Mouse (Mus musculus) limb, embryonic 14.5 days (tissue): ENCODE measurements around the gene Nek7. TPM values are rescaled to one million over a fixed set of nuclear protein-coding genes. Genes with fewer than 3 reads are reported as not detected.

Experiments used
- ATAC-seq: fragments of 200-750 bp; cut with Nextera tagmentation; 2 replicates; pipeline ENCODE4 v1.8.0; 2017; ENCODE audit warnings: low read depth, moderate number of reproducible peaks, moderate TSS enrichment; ENCODE audit not compliant: low FRiP score
- DNase-seq: peaks from one replicate; pipeline ENCODE4 v3.0.0-alpha.2; 2015; ENCODE audit warnings: low spot score
- H3K27ac ChIP-seq: fragments of 300-500 bp; sonication (generic); replicated peaks from 2 replicates; pipeline ENCODE4 v1.5.1; 2014; ENCODE audit warnings: low read depth, mild to moderate bottlenecking, low read length, moderate library complexity, mixed read lengths
- H3K27me3 ChIP-seq: fragments of 300-500 bp; sonication (generic); 2 replicates; pipeline ENCODE4 v1.6.1; 2014; ENCODE audit warnings: low read length, mixed read lengths; ENCODE audit not compliant: control insufficient read depth, insufficient read depth
- H3K36me3 ChIP-seq: fragments of 300-500 bp; sonication (generic); 2 replicates; pipeline ENCODE4 v1.6.1; 2014; ENCODE audit warnings: mild to moderate bottlenecking, low read length, moderate library complexity, mixed read lengths; ENCODE audit not compliant: control insufficient read depth, insufficient read depth
- H3K4me1 ChIP-seq: fragments of 300-500 bp; sonication (generic); 2 replicates; pipeline ENCODE4 v1.6.1; 2014; ENCODE audit warnings: antibody characterized with exemption, low read length, mixed read lengths; ENCODE audit not compliant: control insufficient read depth, insufficient read depth
- H3K4me2 ChIP-seq: fragments of 300-500 bp; sonication (generic); replicated peaks from 2 replicates; pipeline ENCODE4 v1.6.1; 2014; ENCODE audit warnings: low read depth, mild to moderate bottlenecking, low read length, moderate library complexity; ENCODE audit not compliant: severe bottlenecking
- H3K4me3 ChIP-seq: fragments of 300-500 bp; sonication (generic); replicated peaks from 2 replicates; pipeline ENCODE4 v1.5.1; 2014; ENCODE audit warnings: low read length
- H3K9ac ChIP-seq: fragments of 300-500 bp; sonication (generic); 2 replicates; pipeline ENCODE4 v1.6.1; 2014; ENCODE audit warnings: mild to moderate bottlenecking, low read depth, low read length, moderate library complexity; ENCODE audit not compliant: severe bottlenecking
- H3K9me3 ChIP-seq: fragments of 300-500 bp; sonication (generic); 2 replicates; pipeline ENCODE4 v1.6.1; 2016; ENCODE audit warnings: low read length; ENCODE audit not compliant: control insufficient read depth
- POLR2A ChIP-seq: fragments of 200-500 bp; IDR thresholded peaks from 2 replicates; pipeline ENCODE4 v1.8.0; 2012; ENCODE audit warnings: inconsistent platforms, mild to moderate bottlenecking, moderate library complexity, borderline replicate concordance; ENCODE audit not compliant: insufficient read depth, insufficient read length; ENCODE audit errors: extremely low read depth
- WGBS: fragments of 180-500 bp; shearing (Covaris S2); extraction: QIAGEN DNeasy Blood & Tissue Kit; methylation state at CpG from one replicate; pipeline ENCODE4 v1.1.7; 2014; 5-methylcytosine and 5-hydroxymethylcytosine counted together
- polyA plus RNA-seq, 2 experiments: library from polyadenylated mRNA; depleted of rRNA in 1 of 2; stranded (reverse) in 1 of 2; unstranded in 1 of 2; fragments of >200 nt; fragmentation: Nextera tagmentation in 1 of 2; extraction: Ambion mirVana in 1 of 2; gene quantifications; 2 replicates each; pipeline versions ENCODE4 v1.2.1 to v1.2.3; 2012 to 2014

Gene Nek7
- polyA plus RNA-seq, 2 experiments: 14.2 to 32.4 TPM

- no peaks in the 10 kb centered on the region for H3K27me3 ChIP-seq
- DNase-seq: no peak
- no peak for TF ChIP-seq POLR2A
These were observed 59.2 kb downstream of the Nek7 start for GRCm38 (mm10) chr1:138560733-138561132.

DNA sequence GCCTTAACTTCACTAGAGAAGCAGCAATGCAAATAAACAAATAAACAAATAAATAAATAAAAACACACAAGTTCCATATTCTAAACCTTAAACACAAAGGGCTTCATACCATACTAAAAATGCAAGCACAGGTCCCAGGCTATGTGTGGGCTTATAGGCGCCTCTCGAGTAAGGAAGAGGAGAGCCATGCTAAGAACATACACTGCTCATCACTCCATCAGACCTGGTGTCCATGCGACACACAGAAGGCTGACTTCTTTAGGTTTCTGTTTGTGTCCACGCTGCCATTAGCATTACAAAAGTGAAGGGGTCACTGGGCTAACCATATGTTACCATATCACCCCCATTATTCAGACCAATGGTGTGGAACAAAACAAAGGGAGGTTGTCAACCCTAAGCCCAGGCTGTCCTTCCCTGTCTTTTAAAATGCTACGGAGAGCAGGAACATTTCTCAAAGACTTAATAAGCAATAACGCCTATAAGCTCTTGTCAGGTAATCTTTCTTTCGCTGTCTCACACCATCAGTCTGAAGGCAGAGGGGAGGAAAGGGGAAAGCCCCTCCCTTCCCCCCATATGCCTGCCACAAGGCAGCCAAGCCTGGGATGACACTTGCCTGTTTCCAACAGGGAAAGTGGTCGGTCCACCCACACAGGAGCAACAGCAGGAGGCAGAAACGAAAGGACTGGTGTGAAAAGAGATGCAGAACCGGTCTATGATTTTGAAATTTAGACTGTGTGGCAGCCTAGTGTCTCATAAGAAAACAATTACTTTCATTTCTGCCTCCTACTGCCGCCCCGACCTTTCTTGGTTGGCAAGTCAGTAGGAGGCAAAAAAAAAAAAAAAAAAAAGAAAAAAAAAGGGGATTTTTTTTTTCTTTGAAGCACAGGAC is 60.5 kb downstream of the Nek7 start:
- Histone ChIP-seq H3K9ac (no peak overlapping the region), H3K4me1 (no peaks in the 10 kb centered on the region)
- no peak for ATAC-seq

More at GRCm38 (mm10) chr1:138560733-138561132, 59.2 kb downstream of the Nek7 start:
- H3K9ac ChIP-seq: no peak overlapping the region
- no peak for ATAC-seq
- no peaks in the 10 kb centered on the region for H3K36me3 ChIP-seq
- H3K4me2 ChIP-seq: no peak overlapping the region
- H3K4me3 ChIP-seq: no peak overlapping the region
- no peak overlapping the region for H3K27ac ChIP-seq
- WGBS: 94% methylated on average over 12 of the region's 12 CpGs
- no peaks in the 10 kb centered on the region for H3K4me1 ChIP-seq
- H3K9me3 ChIP-seq: no peaks in the 10 kb centered on the region

DNA sequence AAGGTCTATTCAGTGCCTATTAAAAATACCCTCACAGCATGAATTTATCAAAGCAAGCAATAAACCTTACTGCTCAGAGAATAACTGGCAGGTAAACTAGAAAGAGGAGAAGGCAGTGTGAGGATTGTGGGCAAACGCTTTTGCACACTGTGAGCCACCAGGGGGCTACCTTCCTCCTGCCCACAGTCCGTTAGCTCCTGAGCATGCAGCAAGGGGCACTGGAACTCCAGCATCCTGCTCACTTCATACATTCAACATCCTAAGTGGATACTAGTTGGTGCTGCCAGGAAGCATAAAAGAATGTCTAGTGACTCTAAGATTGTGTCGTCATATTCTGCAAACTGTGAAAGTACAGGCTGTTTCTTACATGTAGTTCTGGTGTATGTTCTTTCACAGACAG is 61.6 kb downstream of the Nek7 start:
- WGBS: 72% methylated on average over 3 of the region's 3 CpGs

More for the DNA sequence above, 60.5 kb downstream of the Nek7 start:
- no peak overlapping the region for H3K4me3 ChIP-seq
- no peaks in the 10 kb centered on the region for H3K27me3 ChIP-seq
- no peak for DNase-seq
- no peak for TF ChIP-seq POLR2A
- H3K36me3 ChIP-seq: no peaks in the 10 kb centered on the region
- H3K4me2 ChIP-seq: no peak overlapping the region
- no peak overlapping the region for H3K27ac ChIP-seq
- H3K9me3 ChIP-seq: no peaks in the 10 kb centered on the region
- WGBS: 60% methylated on average over 12 of the region's 12 CpGs

DNA sequence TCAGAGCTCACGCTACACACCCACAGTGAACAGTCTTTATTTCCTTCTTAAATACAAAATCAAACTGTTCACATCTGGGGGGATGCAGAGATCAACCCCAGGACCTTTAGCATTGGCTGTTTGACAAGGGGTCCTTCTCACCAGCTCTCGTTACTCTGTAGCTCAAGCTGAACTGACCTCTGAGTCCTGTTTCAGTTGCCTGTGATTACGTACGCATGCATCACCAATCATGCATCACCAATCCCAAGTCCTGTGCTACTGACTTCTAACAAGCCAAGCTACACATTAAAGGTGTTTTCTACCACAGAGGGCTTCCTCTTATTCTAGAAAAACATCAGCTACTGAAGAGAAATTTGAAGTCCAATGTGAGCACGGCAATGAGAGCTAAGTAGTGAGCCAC is 65.0 kb downstream of the Nek7 start:
- no peak for DNase-seq
- Histone ChIP-seq H3K9ac (no peak overlapping the region), H3K27ac (no peak overlapping the region), H3K36me3 (no peaks in the 10 kb centered on the region; the same call in 1 of the 2 replicates), H3K27me3 (no peaks in the 10 kb centered on the region), H3K4me2 (no peak overlapping the region), H3K9me3 (no peaks in the 10 kb centered on the region), H3K4me3 (no peak overlapping the region), H3K4me1 (no peaks in the 10 kb centered on the region)
- WGBS: 88% methylated on average over 5 of the region's 5 CpGs
- no peak for ATAC-seq
- no peak for TF ChIP-seq POLR2A

More for the DNA sequence above, 61.6 kb downstream of the Nek7 start:
- ATAC-seq (no peak), DNase-seq (no peak)
- no peak overlapping the region for H3K27ac ChIP-seq
- no peak overlapping the region for H3K4me2 ChIP-seq
- H3K9ac ChIP-seq: no peak overlapping the region
- H3K27me3 ChIP-seq: no peaks in the 10 kb centered on the region
- no peaks in the 10 kb centered on the region; the same call in 1 of the 2 replicates for H3K36me3 ChIP-seq
- H3K4me3 ChIP-seq: no peak overlapping the region
- no peaks in the 10 kb centered on the region for H3K9me3 ChIP-seq
- no peaks in the 10 kb centered on the region for H3K4me1 ChIP-seq
- TF ChIP-seq POLR2A: no peak

GRCm38 (mm10) chr1:138550184-138550583 is 69.8 kb downstream of the Nek7 start:
- H3K9me3 ChIP-seq: no peaks in the 10 kb centered on the region
- WGBS: 45% methylated on average over 6 of the region's 6 CpGs
- H3K4me1 ChIP-seq: no peaks in the 10 kb centered on the region
- ATAC-seq (no peak), DNase-seq (no peak)
- H3K4me2 ChIP-seq: no peak overlapping the region
- H3K36me3 ChIP-seq: no peaks in the 10 kb centered on the region; the same call in 1 of the 2 replicates
- no peak overlapping the region for H3K4me3 ChIP-seq
- TF ChIP-seq POLR2A: no peak
- H3K27me3 ChIP-seq: no peaks in the 10 kb centered on the region
- H3K9ac ChIP-seq: no peak overlapping the region
- no peak overlapping the region for H3K27ac ChIP-seq
